Mouse (Mus musculus) embryonic facial prominence, embryonic 14.5 days (tissue): ENCODE data around the gene Rhobtb1. TPM values are rescaled to one million over a fixed set of nuclear protein-coding genes. Genes with fewer than 3 reads are reported as not detected.
A peak's percentile ranks its signal among the peaks of the same experiment; 100 is the strongest.

Experiments
- ATAC-seq: fragments of 200-750 bp; cut with Nextera tagmentation; 2 replicates; pipeline ENCODE4 v1.8.0; 2017; ENCODE audit warnings: low read depth, moderate number of reproducible peaks, moderate TSS enrichment
- DNase-seq: peaks from one replicate; pipeline ENCODE4 v3.0.0-alpha.2; 2015; ENCODE audit warnings: low spot score
- H3K27ac ChIP-seq: fragments of 300-500 bp; sonication (generic); replicated peaks from 2 replicates; pipeline ENCODE4 v1.5.1; 2014; ENCODE audit warnings: low read depth, mild to moderate bottlenecking, low read length, moderate library complexity
- H3K27me3 ChIP-seq: fragments of 300-500 bp; sonication (generic); replicated peaks from 2 replicates; pipeline ENCODE4 v1.6.1; 2014; ENCODE audit warnings: low read length; ENCODE audit not compliant: control insufficient read depth, insufficient read depth
- H3K36me3 ChIP-seq: fragments of 300-500 bp; sonication (generic); 2 replicates; pipeline ENCODE4 v1.6.1; 2014; ENCODE audit warnings: low read length, mixed read lengths; ENCODE audit not compliant: control insufficient read depth, insufficient read depth
- H3K4me1 ChIP-seq: fragments of 300-500 bp; sonication (generic); 2 replicates; pipeline ENCODE4 v1.6.1; 2014; ENCODE audit warnings: antibody characterized with exemption, low read length; ENCODE audit not compliant: control insufficient read depth, insufficient read depth
- H3K4me2 ChIP-seq: fragments of 300-500 bp; sonication (generic); 2 replicates; pipeline ENCODE4 v1.6.1; 2014; ENCODE audit warnings: low read depth, mild to moderate bottlenecking, low read length, moderate library complexity, mixed read lengths
- H3K4me3 ChIP-seq: fragments of 300-500 bp; sonication (generic); 2 replicates; pipeline ENCODE4 v1.5.1; 2014; ENCODE audit warnings: low read depth, mild to moderate bottlenecking, low read length
- H3K9ac ChIP-seq: fragments of 300-500 bp; sonication (generic); 2 replicates; pipeline ENCODE4 v1.6.1; 2014; ENCODE audit warnings: low read depth, mild to moderate bottlenecking, low read length, moderate library complexity, mixed read lengths
- H3K9me3 ChIP-seq: fragments of 300-500 bp; sonication (generic); 2 replicates; pipeline ENCODE4 v1.6.1; 2016; ENCODE audit warnings: low read length; ENCODE audit not compliant: control insufficient read depth
- WGBS: fragments of 180-500 bp; shearing (Covaris S2); extraction: QIAGEN DNeasy Blood & Tissue Kit; methylation state at CpG from one replicate; pipeline ENCODE4 v1.1.7; 2014; 5-methylcytosine and 5-hydroxymethylcytosine counted together
- polyA plus RNA-seq: library from polyadenylated mRNA; unstranded; fragments of >200 nt; fragmentation: Nextera tagmentation; extraction: Ambion mirVana; gene quantifications from 2 replicates; pipeline ENCODE4 v1.2.1, GENCODE M21; 2014

The Rhobtb1 gene
- polyA plus RNA-seq, 1 experiment from 2014 or later: 28.0 TPM

GRCm38 (mm10) chr10:69155428-69156175, 4.4 kb downstream of the Rhobtb1 start:
- Histone ChIP-seq H3K27ac (0 out of 2 replicates have a peak overlapping the region, but pooled peaks have one; percentile 8), H3K36me3 (no peaks in the 10 kb centered on the region), H3K27me3 (no peaks in the 10 kb centered on the region), H3K4me2 (no peak overlapping the region), H3K4me1 (peaks cover 9% of the 10 kb centered on the region), H3K9me3 (no peaks in the 10 kb centered on the region), H3K4me3 (no peak overlapping the region), H3K9ac (no peak overlapping the region)
- 80% methylated on average over 10 of the region's 10 CpGs for WGBS
- DNase-seq (no peak), ATAC-seq (no peak)

DNA sequence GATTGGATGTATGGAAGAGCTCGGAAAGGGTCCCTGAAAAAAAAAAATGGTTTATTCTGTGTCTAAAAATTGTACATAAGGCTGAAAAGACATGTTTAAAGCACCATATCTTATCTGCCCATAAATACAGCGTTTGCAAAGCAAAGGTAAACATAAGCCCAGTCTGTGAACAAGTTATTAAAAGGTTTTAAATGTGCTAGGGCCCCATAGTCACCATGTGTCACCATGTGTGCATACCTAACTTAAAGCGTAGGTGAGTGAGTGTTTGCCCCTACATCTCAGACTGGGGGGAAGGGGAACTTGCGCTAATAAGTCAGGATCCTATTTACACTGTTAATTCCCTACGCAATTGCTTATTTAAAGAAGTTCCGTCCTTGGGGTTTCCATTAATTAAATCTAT, 5.2 kb downstream of the Rhobtb1 start:
- no peak overlapping the region for H3K4me3 ChIP-seq

DNA sequence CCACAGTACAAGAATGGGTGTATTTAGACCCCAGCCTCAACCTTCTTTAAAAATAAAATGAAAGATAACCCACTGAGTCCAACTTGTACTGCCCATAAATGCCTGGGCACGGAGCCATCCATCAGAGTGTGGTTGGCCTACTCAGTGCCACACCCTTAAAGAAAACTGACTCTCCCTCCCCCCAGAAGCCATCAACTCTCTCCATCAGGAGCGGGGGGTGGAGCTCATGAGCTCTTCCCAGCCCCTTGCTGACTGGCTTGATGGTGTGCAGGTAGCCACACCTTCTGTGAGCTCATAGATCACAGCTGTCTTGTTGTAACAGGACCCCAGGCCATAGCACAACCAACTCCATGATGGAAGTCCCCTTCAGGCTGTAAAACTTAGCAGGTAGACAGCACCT, 6.2 kb downstream of the Rhobtb1 start:
- H3K9ac ChIP-seq: no peak overlapping the region
- DNase-seq (peak; percentile 58), ATAC-seq (no peak)
- H3K4me3 ChIP-seq: no peak overlapping the region
- 56% methylated on average over 2 of the region's 2 CpGs for WGBS
- H3K4me2 ChIP-seq: no peak overlapping the region
- peak overlapping the region; percentile 15; the same call in 1 of the 2 replicates for H3K27ac ChIP-seq
- no peaks in the 10 kb centered on the region for H3K36me3 ChIP-seq
- peaks cover 9% of the 10 kb centered on the region for H3K4me1 ChIP-seq
- no peaks in the 10 kb centered on the region for H3K27me3 ChIP-seq
- no peaks in the 10 kb centered on the region for H3K9me3 ChIP-seq

More for the DNA sequence above, 5.2 kb downstream of the Rhobtb1 start:
- Histone ChIP-seq H3K9me3 (no peaks in the 10 kb centered on the region), H3K4me1 (peaks cover 9% of the 10 kb centered on the region), H3K27me3 (no peaks in the 10 kb centered on the region), H3K4me2 (no peak overlapping the region), H3K27ac (no peak overlapping the region), H3K9ac (no peak overlapping the region), H3K36me3 (no peaks in the 10 kb centered on the region)
- DNase-seq: no peak
- no peak for ATAC-seq
- 63% methylated on average over 6 of the region's 6 CpGs for WGBS

DNA sequence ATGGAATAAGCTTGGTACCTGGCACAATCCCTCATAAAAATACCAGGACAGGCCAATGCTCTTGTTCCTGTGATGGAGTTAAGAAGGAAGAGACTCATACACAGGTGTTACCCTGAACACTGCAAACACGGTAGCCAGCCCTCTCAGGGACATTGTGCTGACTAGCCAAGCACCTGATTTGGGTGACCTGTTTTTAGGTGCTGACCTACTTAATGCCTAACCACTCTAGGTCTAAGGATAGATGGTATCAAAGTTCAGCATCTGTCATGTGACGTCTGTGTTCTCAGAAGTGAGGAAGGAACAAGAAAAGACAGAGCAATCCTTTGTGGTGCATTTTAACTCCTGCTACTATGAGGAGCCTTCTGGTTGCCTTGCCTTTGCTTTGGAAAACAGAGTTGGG, 9.6 kb downstream of the Rhobtb1 start:
- no peak overlapping the region for H3K4me3 ChIP-seq
- no peaks in the 10 kb centered on the region for H3K36me3 ChIP-seq
- WGBS: 83% methylated on average over 2 of the region's 2 CpGs
- no peaks in the 10 kb centered on the region for H3K27me3 ChIP-seq
- no peak overlapping the region for H3K4me2 ChIP-seq
- H3K27ac ChIP-seq: no peak overlapping the region
- 0 out of 2 replicates have a peak, but pooled peaks cover 8% of the 10 kb centered on the region for H3K9me3 ChIP-seq
- DNase-seq: no peak
- ATAC-seq: no peak
- H3K4me1 ChIP-seq: peaks cover 9% of the 10 kb centered on the region
- no peak overlapping the region for H3K9ac ChIP-seq

GRCm38 (mm10) chr10:69161503-69161902, 10.3 kb downstream of the Rhobtb1 start:
- Histone ChIP-seq H3K27ac (no peak overlapping the region), H3K36me3 (no peaks in the 10 kb centered on the region), H3K4me1 (peaks cover 9% of the 10 kb centered on the region), H3K4me3 (no peak overlapping the region), H3K9me3 (0 out of 2 replicates have a peak, but pooled peaks cover 8% of the 10 kb centered on the region), H3K4me2 (no peak overlapping the region), H3K27me3 (no peaks in the 10 kb centered on the region), H3K9ac (no peak overlapping the region)
- WGBS: 78% methylated on average over 3 of the region's 3 CpGs
- ATAC-seq (no peak), DNase-seq (no peak)

DNA sequence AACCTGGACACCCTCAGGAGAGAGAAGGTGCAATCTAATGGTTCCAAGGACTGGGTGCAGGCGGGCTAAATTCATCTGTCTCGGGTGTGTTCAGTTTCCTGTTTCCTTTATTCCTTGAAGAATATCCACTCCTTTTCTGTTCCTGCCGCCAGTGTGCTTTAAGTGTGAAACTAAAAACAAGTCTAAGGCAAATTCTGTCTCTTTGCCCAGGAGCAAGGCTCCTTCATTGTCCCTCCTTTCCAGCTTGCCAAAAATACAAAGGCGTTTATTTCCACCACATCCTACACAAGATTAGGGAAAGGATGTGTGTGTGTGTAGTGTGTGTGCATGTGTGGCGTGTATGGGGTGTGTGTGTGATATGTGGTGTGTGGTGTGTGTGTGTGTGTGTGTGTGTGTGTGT, 11.3 kb downstream of the Rhobtb1 start:
- ATAC-seq (no peak), DNase-seq (no peak)
- H3K4me1 ChIP-seq: peaks cover 3% of the 10 kb centered on the region
- H3K36me3 ChIP-seq: no peaks in the 10 kb centered on the region
- H3K4me3 ChIP-seq: no peak overlapping the region
- no peak overlapping the region for H3K9ac ChIP-seq
- H3K9me3 ChIP-seq: 0 out of 2 replicates have a peak, but pooled peaks cover 8% of the 10 kb centered on the region
- no peak overlapping the region for H3K27ac ChIP-seq
- 84% methylated on average over 5 of the region's 5 CpGs for WGBS
- no peak overlapping the region for H3K4me2 ChIP-seq
- no peaks in the 10 kb centered on the region for H3K27me3 ChIP-seq

GRCm38 (mm10) chr10:69163216-69163615, 12.0 kb downstream of the Rhobtb1 start:
- no peaks in the 10 kb centered on the region for H3K36me3 ChIP-seq
- no peak overlapping the region for H3K27ac ChIP-seq
- no peak overlapping the region for H3K4me3 ChIP-seq
- no peak overlapping the region for H3K9ac ChIP-seq
- no peak for DNase-seq
- WGBS: 84% methylated on average over 5 of the region's 5 CpGs
- no peaks in the 10 kb centered on the region for H3K27me3 ChIP-seq
- no peak for ATAC-seq
- no peak overlapping the region for H3K4me2 ChIP-seq
- H3K9me3 ChIP-seq: 0 out of 2 replicates have a peak, but pooled peaks cover 8% of the 10 kb centered on the region
- H3K4me1 ChIP-seq: no peaks in the 10 kb centered on the region

DNA sequence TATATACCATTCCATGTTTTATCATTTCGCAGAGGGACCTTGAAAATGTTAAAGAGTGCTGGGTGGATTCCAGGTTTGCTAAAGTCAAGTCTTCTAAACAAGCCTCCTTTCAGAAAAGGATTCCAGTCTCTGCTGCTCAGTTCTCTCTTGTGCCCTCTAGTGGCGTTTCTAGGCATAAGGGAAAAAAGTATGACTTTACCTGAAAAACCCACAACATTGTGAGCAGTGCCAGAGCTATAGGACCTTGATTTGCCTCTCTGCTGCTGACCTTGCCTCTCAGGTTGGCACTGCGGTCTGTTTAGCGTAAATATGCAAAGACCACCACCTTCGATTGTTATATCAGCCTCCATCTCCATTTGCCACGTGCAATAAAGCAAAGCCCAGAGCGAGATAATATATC, 13.9 kb downstream of the Rhobtb1 start:
- peak; percentile 35 for DNase-seq
- H3K27me3 ChIP-seq: no peaks in the 10 kb centered on the region
- WGBS: 62% methylated on average over 7 of the region's 7 CpGs

DNA sequence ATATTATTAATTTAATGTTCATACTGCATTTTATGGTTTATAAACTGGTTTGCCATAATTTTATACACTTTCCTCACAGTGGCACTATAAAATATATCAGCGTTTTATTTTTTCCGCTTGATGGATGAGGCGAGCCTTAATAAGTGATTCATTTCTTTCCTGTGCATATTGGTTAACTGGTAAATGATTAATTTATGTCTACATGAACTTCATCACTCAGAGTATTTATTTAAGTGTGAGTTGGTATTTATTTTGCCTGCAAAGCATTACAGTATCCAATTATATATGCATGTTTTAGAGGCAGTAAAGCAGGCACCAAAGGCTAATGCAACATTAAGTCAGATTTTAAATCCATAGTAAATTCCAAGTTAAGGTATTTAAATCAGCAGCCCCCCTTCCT, 14.6 kb downstream of the Rhobtb1 start:
- DNase-seq (no peak), ATAC-seq (no peak)
- Histone ChIP-seq H3K4me3 (no peak overlapping the region), H3K4me2 (no peak overlapping the region), H3K9me3 (0 out of 2 replicates have a peak, but pooled peaks cover 8% of the 10 kb centered on the region), H3K36me3 (no peaks in the 10 kb centered on the region), H3K4me1 (no peaks in the 10 kb centered on the region), H3K27ac (no peak overlapping the region), H3K9ac (no peak overlapping the region), H3K27me3 (no peaks in the 10 kb centered on the region)
- WGBS: 86% methylated on average over 3 of the region's 3 CpGs

More for the DNA sequence above, 13.9 kb downstream of the Rhobtb1 start:
- Histone ChIP-seq H3K4me2 (no peak overlapping the region), H3K27ac (no peak overlapping the region), H3K4me1 (no peaks in the 10 kb centered on the region), H3K9me3 (0 out of 2 replicates have a peak, but pooled peaks cover 8% of the 10 kb centered on the region), H3K36me3 (no peaks in the 10 kb centered on the region), H3K9ac (no peak overlapping the region), H3K4me3 (no peak overlapping the region)
- ATAC-seq: no peak
